ENCODE assay signal across 26 mouse cellular contexts in genomic region chr6:59315090-59315489, GRCm38 (mm10).
DNase-seq lines count a peak whose midpoint lies in the region; ATAC-seq and TF ChIP-seq lines count a peak whose summit lies in the region.
"Had no signal": no experiment of that assay in that cellular context is flagged by ENCODE, and none has a peak within 500 bp of the region (broad histone marks: within the 10 kb centered on the region; RNA-seq: fewer than 3 reads in every experiment).

No protein-coding gene starts in this region.

- H3K27ac ChIP-seq in hindbrain, embryonic 16.5 days (ENCODE audit: low read depth, low read length), result no peak overlapping the region
- no peak overlapping the region for H3K27ac ChIP-seq in hindbrain, postnatal 0 days
- no peak overlapping the region for H3K27ac ChIP-seq in CH12.LX (ENCODE audit: insufficient read depth, low read depth)
- no peak overlapping the region for H3K27ac ChIP-seq in midbrain, postnatal 0 days (ENCODE audit: low read depth, low read length)
- H3K27ac ChIP-seq: forebrain, embryonic 13.5 days; heart, adult 2 months; hindbrain, embryonic 10.5 days; hindbrain, embryonic 15.5 days; liver, embryonic 12.5 days; neural tube, embryonic 13.5 days had no signal

- ATAC-seq in hindbrain, embryonic 16.5 days, result peak; percentile 30; the same call in 1 of the 2 replicates
- no peak for ATAC-seq in hindbrain, postnatal 0 days
- ATAC-seq in midbrain, postnatal 0 days (ENCODE audit: low FRiP score), result peak; percentile 69; the same call in 1 of the 2 replicates
- ATAC-seq: forebrain, embryonic 13.5 days; intestine, postnatal 0 days; liver, embryonic 12.5 days; liver, postnatal 0 days had no signal

- no peaks in the 10 kb centered on the region for H3K9me3 ChIP-seq in hindbrain, embryonic 16.5 days (ENCODE audit: control insufficient read depth, low read length)
- H3K9me3 ChIP-seq in hindbrain, postnatal 0 days (ENCODE audit: low read length), result no peaks in the 10 kb centered on the region
- no peaks in the 10 kb centered on the region for H3K9me3 ChIP-seq in CH12.LX (replicated peaks; ENCODE audit: low read length)
- no peaks in the 10 kb centered on the region for H3K9me3 ChIP-seq in midbrain, postnatal 0 days (ENCODE audit: low read length)
- H3K9me3 ChIP-seq: forebrain, embryonic 13.5 days; heart, embryonic 12.5 days; hindbrain, embryonic 10.5 days; hindbrain, embryonic 15.5 days; liver, embryonic 12.5 days; neural tube, embryonic 13.5 days had no signal

- dilution Hi-C loops in CH12.LX (cut with MboI; ENCODE audit: extremely low pct_ligation_motif_present, extremely low pct_unique_long_range_greater_than_20kb, low sequenced_read_pairs), result no loop called here

- in situ Hi-C loops in CH12.LX (cut with MboI; ENCODE audit: low pct_ligation_motif_present, low pct_unique_long_range_greater_than_20kb, low sequenced_read_pairs), result no loop called here

- H3K36me3 ChIP-seq in hindbrain, embryonic 16.5 days (ENCODE audit: control insufficient read depth, insufficient read depth, low read length), result no peaks in the 10 kb centered on the region
- H3K36me3 ChIP-seq in hindbrain, postnatal 0 days (ENCODE audit: insufficient read depth, low read length), result no peaks in the 10 kb centered on the region
- no peaks in the 10 kb centered on the region for H3K36me3 ChIP-seq in CH12.LX (replicated peaks in 1 of 2; ENCODE audit: control insufficient read depth in 1 of 2, insufficient read depth in 1 of 2, low read length in 1 of 2)
- no peaks in the 10 kb centered on the region for H3K36me3 ChIP-seq in midbrain, postnatal 0 days (ENCODE audit: insufficient read depth, low read length)
- H3K36me3 ChIP-seq: heart, embryonic 12.5 days; hindbrain, embryonic 10.5 days; hindbrain, embryonic 15.5 days; liver, embryonic 12.5 days; neural tube, embryonic 13.5 days had no signal

- H3K79me2 ChIP-seq in CH12.LX (replicated peaks; ENCODE audit: control insufficient read depth, extremely low read depth, insufficient read depth, poor library complexity, severe bottlenecking), result no peaks in the 10 kb centered on the region

- no peak overlapping the region for H3K4me2 ChIP-seq in hindbrain, embryonic 16.5 days (ENCODE audit: low read length)
- no peak overlapping the region for H3K4me2 ChIP-seq in hindbrain, postnatal 0 days (ENCODE audit: low read depth, low read length)
- peak overlapping the region; percentile 50; the same call in 1 of the 2 replicates for H3K4me2 ChIP-seq in CH12.LX (ENCODE audit: insufficient read depth, low read depth, poor library complexity, severe bottlenecking)
- no peak overlapping the region for H3K4me2 ChIP-seq in midbrain, postnatal 0 days (ENCODE audit: low read depth, low read length, poor library complexity, severe bottlenecking)
- H3K4me2 ChIP-seq: forebrain, embryonic 13.5 days; heart, embryonic 12.5 days; hindbrain, embryonic 15.5 days; liver, embryonic 12.5 days; neural tube, embryonic 13.5 days had no signal

- TF ChIP-seq RAD21 in CH12.LX (IDR thresholded peaks at IDR 0.05; ENCODE audit: low read depth, low read length), result no peak

- no peaks in the 10 kb centered on the region for H3K4me1 ChIP-seq in hindbrain, embryonic 16.5 days (ENCODE audit: control insufficient read depth, insufficient read depth, low read depth, low read length)
- H3K4me1 ChIP-seq in hindbrain, postnatal 0 days (ENCODE audit: insufficient read depth, low read length), result no peaks in the 10 kb centered on the region
- peaks cover 0 to 55% of the 10 kb centered on the region in 2 experiments; a peak in 2 of 4 replicates for H3K4me1 ChIP-seq in CH12.LX (ENCODE audit: control insufficient read depth in 1 of 2, insufficient read depth in 2 of 2)
- no peaks in the 10 kb centered on the region for H3K4me1 ChIP-seq in midbrain, postnatal 0 days (ENCODE audit: insufficient read depth, low read length)
- H3K4me1 ChIP-seq: forebrain, embryonic 13.5 days; hindbrain, embryonic 10.5 days; hindbrain, embryonic 15.5 days; liver, embryonic 12.5 days; neural tube, embryonic 13.5 days had no signal

- no peak for TF ChIP-seq POLR2A in CH12.LX (IDR thresholded peaks at IDR 0.05; ENCODE audit: low read depth, low read length)

- no peak for DNase-seq in hindbrain, postnatal 0 days (ENCODE audit: low spot score)
- peak; percentile 13 for DNase-seq in CD4-positive, CD25-positive, alpha-beta regulatory T cell, adult 2 months (ENCODE audit: low read depth, low spot score)
- DNase-seq in CH12.LX (ENCODE audit: extremely low read depth), result peak; percentile 44
- DNase-seq in midbrain, postnatal 0 days (ENCODE audit: low spot score), result no peak
- DNase-seq in testis, postnatal 14 days (ENCODE audit: low spot score), result no peak
- no peak for DNase-seq in urinary bladder, adult 18-20 months (ENCODE audit: low spot score in 2 of 2)
- DNase-seq: adrenal gland, postnatal 25 days; B cell, adult 2 months; cerebellum, adult 18-20 months; cerebellum, postnatal 10 days; heart, adult 2 months; heart, postnatal 10 days; kidney, adult 9 months; kidney, postnatal 14 days; left cerebral cortex, postnatal 4 days; liver, postnatal 0 days; lung, postnatal 36 days; right cerebral cortex, postnatal 4 days had no signal

- no peak overlapping the region for H3K4me3 ChIP-seq in hindbrain, embryonic 16.5 days (ENCODE audit: low read length)
- no peak overlapping the region for H3K4me3 ChIP-seq in hindbrain, postnatal 0 days (ENCODE audit: low read length)
- H3K4me3 ChIP-seq in CH12.LX (replicated peaks in 1 of 3; ENCODE audit: low read depth in 2 of 3, low read length in 2 of 3, poor library complexity in 1 of 3), result no peak overlapping the region
- H3K4me3 ChIP-seq in midbrain, postnatal 0 days (ENCODE audit: low read depth, low read length), result no peak overlapping the region
- H3K4me3 ChIP-seq: forebrain, embryonic 13.5 days; heart, adult 2 months; heart, embryonic 12.5 days; hindbrain, embryonic 10.5 days; hindbrain, embryonic 15.5 days; liver, embryonic 12.5 days; neural tube, embryonic 13.5 days had no signal

- no peak overlapping the region for H3K9ac ChIP-seq in hindbrain, embryonic 16.5 days (ENCODE audit: low read depth, low read length)
- H3K9ac ChIP-seq in hindbrain, postnatal 0 days (replicated peaks; ENCODE audit: low read length), result no peak overlapping the region
- H3K9ac ChIP-seq in CH12.LX (ENCODE audit: insufficient read depth, low read depth), result no peak overlapping the region
- H3K9ac ChIP-seq in midbrain, postnatal 0 days (replicated peaks; ENCODE audit: low read length, poor library complexity, severe bottlenecking), result no peak overlapping the region
- H3K9ac ChIP-seq: forebrain, embryonic 13.5 days; heart, embryonic 12.5 days; hindbrain, embryonic 15.5 days; liver, embryonic 12.5 days; liver, postnatal 0 days; neural tube, embryonic 13.5 days had no signal

- TF ChIP-seq CTCF in hindbrain, postnatal 0 days (IDR thresholded peaks at IDR 0.05; ENCODE audit: low read depth), result no peak
- TF ChIP-seq CTCF in CH12.LX (conservative IDR thresholded peaks at IDR 0.05 in 1 of 2, IDR thresholded peaks at IDR 0.05 in 1 of 2; ENCODE audit: low read depth in 2 of 2, low read length in 2 of 2), result no peak
- no peak for TF ChIP-seq CTCF in midbrain, postnatal 0 days (IDR thresholded peaks at IDR 0.05)

- TF ChIP-seq EP300 in CH12.LX (IDR thresholded peaks at IDR 0.05; ENCODE audit: low read length), result no peak

- no peaks in the 10 kb centered on the region for H3K27me3 ChIP-seq in hindbrain, embryonic 16.5 days (replicated peaks; ENCODE audit: control insufficient read depth, insufficient read depth, low read length)
- no peaks in the 10 kb centered on the region for H3K27me3 ChIP-seq in hindbrain, postnatal 0 days (ENCODE audit: insufficient read depth, low read length)
- H3K27me3 ChIP-seq in CH12.LX (replicated peaks), result no peaks in the 10 kb centered on the region
- H3K27me3 ChIP-seq in midbrain, postnatal 0 days (ENCODE audit: insufficient read depth, low read length), result no peaks in the 10 kb centered on the region
- H3K27me3 ChIP-seq: forebrain, embryonic 13.5 days; heart, embryonic 12.5 days; hindbrain, embryonic 15.5 days; liver, embryonic 12.5 days; neural tube, embryonic 13.5 days had no signal

TF ChIP-seq in CH12.LX, 34 proteins besides CTCF, POLR2A, EP300 and RAD21:
- TF ChIP-seq MEF2A (IDR thresholded peaks at IDR 0.05; ENCODE audit: borderline replicate concordance, low read depth, low read length), result peak; percentile 58; the same call in 1 of the 2 replicates
- peak; percentile 57; the same call in 1 of the 2 replicates for TF ChIP-seq ZNF384 (IDR thresholded peaks at IDR 0.05; ENCODE audit: low read depth, low read length)
- no peak for TF ChIP-seq ELF1 (IDR thresholded peaks at IDR 0.05; ENCODE audit: low read depth, low read length)
- no peak for TF ChIP-seq E2F4 (IDR thresholded peaks at IDR 0.05; ENCODE audit: insufficient replicate concordance, low read depth, low read length)
- no peak for TF ChIP-seq UBTF (IDR thresholded peaks at IDR 0.05; ENCODE audit: low read depth, low read length)
- peak; percentile 61 for TF ChIP-seq ETS1 (conservative IDR thresholded peaks at IDR 0.05; ENCODE audit: low read depth, low read length)
- TF ChIP-seq IRF4 (IDR thresholded peaks at IDR 0.05; ENCODE audit: low read depth, low read length), result no peak
- no peak for TF ChIP-seq MAZ (IDR thresholded peaks at IDR 0.05; ENCODE audit: low read depth, low read length)

Comparison
In these comparisons a context has a peak if more than half of its experiments do, and no peak if none do; other contexts are left out.
1. DNase-seq: peak in CD4-positive, CD25-positive, alpha-beta regulatory T cell, adult 2 months (single experiment) and CH12.LX (single experiment); none in hindbrain, postnatal 0 days (single experiment), midbrain, postnatal 0 days (single experiment), testis, postnatal 14 days (single experiment) and urinary bladder, adult 18-20 months (0 of 2).